Mouse (Mus musculus) spleen, adult 2 months (tissue): ENCODE data around the gene Kif13a.

Source experiments
- CTCF ChIP-seq: fragments of 200-500 bp; IDR thresholded peaks from 2 replicates; pipeline ENCODE4 v1.5.1; 2011; ENCODE audit warnings: mild to moderate bottlenecking, inconsistent platforms; ENCODE audit not compliant: insufficient read depth, insufficient read length, insufficient replicate concordance; ENCODE audit errors: extremely low read depth
- POLR2A ChIP-seq: fragments of 200-500 bp; IDR thresholded peaks from 2 replicates; pipeline ENCODE4 v1.6.1; 2011; ENCODE audit warnings: low read depth, low read length, inconsistent platforms

DNA sequence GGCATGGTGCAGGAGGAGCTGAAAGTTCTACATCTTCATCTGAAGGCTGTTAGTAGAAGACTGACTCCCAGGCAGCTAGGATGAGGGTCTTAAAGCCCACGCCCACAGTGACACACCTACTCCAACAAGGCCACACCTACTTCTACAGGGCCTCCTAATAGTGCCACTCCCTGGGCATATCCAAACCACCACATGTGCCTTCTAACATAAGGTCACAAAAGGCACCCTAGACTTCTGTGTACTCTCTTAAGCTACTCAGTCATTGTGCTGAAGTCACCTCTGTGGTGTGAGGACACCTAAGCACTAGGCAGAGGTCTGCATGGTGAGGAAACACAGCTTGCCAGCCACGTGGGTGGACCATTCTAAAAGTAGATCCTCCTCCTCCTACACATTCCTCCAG is 187.3 kb downstream of the Kif13a start:
- TF ChIP-seq CTCF (no peak), POLR2A (no peak)
